Mouse (Mus musculus): ENCODE results near the gene Mmp9.

The Mmp9 gene

GRCm38 (mm10) chr2:164940140-164940830 is at the start of gene Mmp9:
TSS of gene Mmp9 (plus strand) at chr2:164940780.
- TF ChIP-seq GATA4 (IDR thresholded peaks at IDR 0.05; ENCODE audit: insufficient replicate concordance, low read length) = no peak

DNA sequence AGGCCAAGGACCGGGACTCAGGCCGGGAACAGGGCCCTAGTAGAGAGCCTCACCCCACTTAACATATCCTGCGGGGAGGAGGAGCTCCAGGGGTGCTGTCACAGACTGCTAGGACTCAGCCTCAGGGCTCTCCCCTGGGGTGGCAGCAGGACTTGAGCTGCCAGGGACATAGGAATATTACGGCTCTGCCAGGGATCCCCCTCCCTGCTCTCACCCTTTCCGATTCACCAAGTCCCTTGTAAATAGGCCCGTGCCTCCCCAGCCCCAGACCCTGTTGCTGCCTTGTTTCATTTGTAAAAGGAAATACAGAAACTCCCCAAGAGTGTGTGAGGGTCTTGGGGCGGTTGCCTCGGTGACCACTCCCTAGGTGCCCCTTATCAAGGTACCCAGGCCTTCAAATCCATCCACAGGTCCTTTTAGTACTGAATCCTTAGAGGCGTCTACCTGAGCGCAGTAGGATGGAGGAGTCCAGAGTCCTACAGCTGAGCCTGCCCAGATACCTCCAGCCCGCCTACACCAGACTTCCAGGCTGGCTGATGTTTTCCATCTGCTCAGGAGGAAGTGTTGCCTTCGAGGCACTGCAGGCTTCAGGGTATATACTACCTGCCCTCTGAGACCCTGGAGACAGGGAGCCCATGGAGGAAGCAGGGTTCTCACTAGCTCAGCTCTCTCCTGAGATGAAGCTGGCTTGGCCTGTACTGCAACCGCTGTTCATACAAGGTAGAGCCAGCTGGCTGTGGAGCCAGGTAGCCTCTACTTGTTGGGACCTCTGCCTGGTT is 49.3 kb upstream of the Mmp9 start:
- no peak for TF ChIP-seq GATA4 (IDR thresholded peaks at IDR 0.05; ENCODE audit: insufficient replicate concordance, low read length)

DNA sequence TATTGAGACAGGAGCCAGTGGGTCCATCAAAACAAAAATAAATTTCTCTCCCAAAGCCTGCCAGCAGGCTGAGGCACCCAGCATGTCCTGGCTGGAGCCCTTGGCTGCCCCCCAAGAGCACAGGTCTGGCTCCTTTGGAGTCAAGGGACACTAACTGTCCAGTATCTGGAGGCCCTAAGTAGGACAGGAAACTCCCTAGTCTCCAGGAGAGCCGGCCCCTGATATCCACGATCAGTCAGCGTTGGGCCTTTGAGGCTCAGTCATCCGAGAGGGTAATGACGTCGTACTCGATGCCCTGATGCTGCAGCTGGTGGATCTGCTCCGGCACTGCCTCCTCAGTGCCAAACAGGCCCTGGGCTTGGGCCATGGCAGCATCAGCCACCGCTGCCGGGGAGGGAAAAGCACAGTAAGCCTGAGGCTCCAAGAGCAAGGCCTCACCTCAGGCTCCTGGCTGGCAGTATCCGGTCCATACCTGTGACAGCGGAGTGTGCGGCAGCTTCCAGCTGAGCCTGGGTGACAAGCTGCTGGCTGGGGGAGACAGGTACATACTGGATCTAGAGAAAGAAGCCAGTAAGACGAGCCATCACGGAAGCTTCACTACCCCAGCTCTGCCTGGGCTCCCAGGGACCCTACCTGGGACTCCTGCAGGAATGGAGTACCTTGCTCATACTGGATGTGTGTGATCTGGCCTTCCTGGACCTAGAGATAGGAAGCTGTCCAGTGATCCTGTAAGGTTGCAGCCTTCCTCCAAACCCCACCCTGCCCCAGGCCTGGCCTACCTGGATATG is 48.5 kb upstream of the Mmp9 start:
- no peak for TF ChIP-seq GATA4 (IDR thresholded peaks at IDR 0.05; ENCODE audit: insufficient replicate concordance, low read length)

- TF ChIP-seq GATA4 (IDR thresholded peaks at IDR 0.05; ENCODE audit: insufficient replicate concordance, low read length) = no peak
These were observed 47.8 kb upstream of the Mmp9 start for GRCm38 (mm10) chr2:164892696-164893216.

- TF ChIP-seq GATA4 (IDR thresholded peaks at IDR 0.05; ENCODE audit: insufficient replicate concordance, low read length) = no peak
These were observed 46.5 kb upstream of the Mmp9 start for GRCm38 (mm10) chr2:164894048-164894447.

GRCm38 (mm10) chr2:164894644-164895043 is 45.9 kb upstream of the Mmp9 start:
- TF ChIP-seq GATA4 (IDR thresholded peaks at IDR 0.05; ENCODE audit: insufficient replicate concordance, low read length) = no peak

- TF ChIP-seq GATA4 (IDR thresholded peaks at IDR 0.05; ENCODE audit: insufficient replicate concordance, low read length) = no peak
These were observed 44.7 kb upstream of the Mmp9 start for GRCm38 (mm10) chr2:164895885-164896284.

DNA sequence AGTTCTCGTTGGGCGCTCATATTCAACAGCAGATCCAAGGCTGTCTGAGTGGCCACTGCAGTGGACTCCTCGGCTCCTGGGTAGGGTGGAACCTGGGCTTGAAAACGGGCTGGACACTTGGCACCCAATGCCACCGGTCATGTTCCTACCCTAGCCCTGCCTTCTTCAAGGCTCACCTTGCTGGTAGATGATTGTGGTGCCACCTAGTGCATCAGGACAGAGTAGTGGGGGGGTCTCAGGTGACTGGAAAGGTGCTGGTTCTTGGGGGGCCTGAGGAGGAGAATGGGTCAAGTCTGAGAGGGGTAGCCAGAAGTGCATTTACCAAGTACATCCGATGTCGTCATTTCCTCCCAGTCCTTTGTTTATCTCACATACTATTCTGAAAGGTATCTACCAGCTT is 42.6 kb upstream of the Mmp9 start:
- no peak for TF ChIP-seq GATA4 (IDR thresholded peaks at IDR 0.05; ENCODE audit: insufficient replicate concordance, low read length)

DNA sequence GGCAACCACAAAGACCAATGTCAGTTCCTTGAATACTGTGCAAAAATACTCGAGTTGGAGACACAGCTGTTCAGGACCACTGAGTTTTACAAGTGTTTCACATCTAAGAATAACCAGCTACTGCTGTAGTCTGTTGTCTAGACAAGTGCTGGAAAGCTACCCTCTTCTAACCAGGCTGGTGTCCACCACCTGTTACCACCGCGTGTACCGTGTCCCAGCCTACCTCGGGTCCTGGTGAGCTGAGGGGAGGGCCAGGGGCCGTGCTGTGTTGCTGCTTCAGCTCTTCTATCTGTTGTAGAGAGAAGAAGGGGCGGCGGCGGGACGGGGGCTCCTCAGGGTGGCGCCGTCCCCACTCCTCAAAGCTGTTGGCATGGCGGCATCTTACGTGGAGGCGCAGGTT is 41.5 kb upstream of the Mmp9 start:
- TF ChIP-seq GATA4 (IDR thresholded peaks at IDR 0.05; ENCODE audit: insufficient replicate concordance, low read length) = no peak

- TF ChIP-seq GATA4 (IDR thresholded peaks at IDR 0.05; ENCODE audit: insufficient replicate concordance, low read length) = no peak
These were observed 40.7 kb upstream of the Mmp9 start for GRCm38 (mm10) chr2:164899723-164900459.

- no peak for TF ChIP-seq GATA4 (IDR thresholded peaks at IDR 0.05; ENCODE audit: insufficient replicate concordance, low read length)
These were observed 39.2 kb upstream of the Mmp9 start for GRCm38 (mm10) chr2:164901380-164901779.

GRCm38 (mm10) chr2:164903496-164903895 is 37.1 kb upstream of the Mmp9 start:
- no peak for TF ChIP-seq GATA4 (IDR thresholded peaks at IDR 0.05; ENCODE audit: insufficient replicate concordance, low read length)

DNA sequence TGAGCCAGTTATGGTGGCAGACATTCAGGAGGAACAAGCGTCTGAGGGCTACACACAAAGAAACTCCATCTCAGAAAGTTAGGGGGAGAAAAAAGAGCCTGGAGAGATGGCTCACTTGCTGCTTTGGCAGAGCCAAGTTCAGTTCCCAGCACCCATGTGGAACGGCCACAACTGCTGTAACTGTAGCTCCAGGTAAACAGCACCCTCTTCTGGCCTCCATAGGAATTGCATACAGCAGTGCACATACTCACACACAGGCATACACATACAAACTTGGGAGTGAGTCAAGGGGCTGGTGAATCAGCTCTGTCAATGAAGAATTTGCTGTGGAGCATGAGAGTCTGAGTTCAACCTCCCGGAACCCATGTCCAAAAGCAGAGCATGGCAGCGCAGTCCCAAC is 34.5 kb upstream of the Mmp9 start:
- no peak for TF ChIP-seq GATA4 (IDR thresholded peaks at IDR 0.05; ENCODE audit: insufficient replicate concordance, low read length)

- TF ChIP-seq GATA4 (IDR thresholded peaks at IDR 0.05; ENCODE audit: insufficient replicate concordance, low read length) = no peak
These were observed 33.1 kb upstream of the Mmp9 start for GRCm38 (mm10) chr2:164907511-164907910.

DNA sequence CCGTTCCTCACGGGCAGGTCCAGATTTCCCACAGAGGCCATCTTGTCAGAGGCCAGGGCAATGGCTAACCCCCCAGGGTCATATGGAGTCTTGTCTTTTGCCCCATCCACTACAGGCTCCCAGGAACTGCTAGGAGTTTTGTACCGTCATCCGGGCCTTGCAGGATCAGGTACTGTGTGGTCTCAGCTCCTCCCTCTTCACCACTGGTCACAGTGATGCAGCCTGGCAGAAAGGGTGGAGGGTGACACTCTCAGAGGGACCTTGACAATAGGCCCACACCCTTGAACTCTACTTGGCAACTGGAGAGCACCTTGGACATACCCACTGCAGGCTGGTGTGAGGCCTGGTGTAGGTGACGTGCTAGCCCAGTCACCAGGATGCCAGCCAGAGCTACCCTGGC is 32.6 kb upstream of the Mmp9 start:
- no peak for TF ChIP-seq GATA4 (IDR thresholded peaks at IDR 0.05; ENCODE audit: insufficient replicate concordance, low read length)

Measured in liver, adult (tissue).